Mouse (Mus musculus): ENCODE results near the gene Npas2.

GRCm38 (mm10) chr1:39391652-39392051 is 198.1 kb downstream of the Npas2 start:
- TF ChIP-seq CTCF (conservative IDR thresholded peaks at IDR 0.05; ENCODE audit: insufficient read depth, insufficient read length, low read depth, low read length) (no peak), POLR2A (IDR thresholded peaks at IDR 0.05; ENCODE audit: low read depth, low read length) (no peak)

Measured in kidney, adult 2 months (tissue).